Mouse (Mus musculus) left cerebral cortex, adult 9 months (tissue): ENCODE results near the gene Nlrc5.
"Not testable (repeated sequence)": the region's sequence is repeated elsewhere in the genome, so short reads cannot be mapped to it uniquely, and the experiment has no call there.

ENCODE experiments used
- DNase-seq, 2 experiments: peaks; one replicate each; pipeline ENCODE4 v3.0.0; 2022; ENCODE audit warnings: low spot score in 2 of 2

The Nlrc5 gene

GRCm38 (mm10) chr8:94433981-94434466 lies at the start of gene Nlrc5:
Gene Nlrc5, plus strand, starts transcription at chr8:94434356.
- DNase-seq, result peak in 1 of 2 experiments; percentile 52

DNA sequence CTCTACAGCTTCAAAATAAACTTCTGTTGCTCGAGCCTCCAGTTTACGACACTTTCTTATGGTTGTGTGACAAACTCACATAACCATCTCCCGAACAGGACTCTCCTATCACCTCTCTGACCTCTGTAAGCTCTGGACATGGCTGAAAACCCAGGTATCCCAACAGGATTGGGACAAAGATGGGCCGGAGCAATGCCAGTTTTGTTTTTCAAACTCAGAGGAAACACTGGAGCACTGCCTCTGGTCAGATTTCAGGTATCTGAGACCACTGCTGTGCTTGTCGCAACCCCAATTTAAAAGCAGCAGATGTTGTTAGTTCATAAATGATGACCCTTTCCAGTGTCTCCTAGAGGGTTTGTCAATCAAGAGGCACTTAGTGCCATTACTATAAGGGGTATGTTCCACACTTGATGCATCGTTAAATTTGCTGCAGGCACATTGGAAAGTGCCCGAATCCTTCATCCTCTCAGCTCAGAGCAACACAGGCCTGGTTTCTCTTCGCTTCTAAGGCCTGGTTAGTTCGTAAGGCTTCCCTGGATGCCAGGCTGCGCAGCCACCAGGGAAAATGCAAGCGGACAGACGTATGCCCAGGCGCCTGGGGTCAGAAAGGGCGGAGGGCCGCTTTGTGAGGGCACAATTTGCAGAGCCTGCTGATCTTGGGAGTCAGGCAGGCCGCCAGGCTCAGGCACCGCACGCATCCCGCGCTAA lies 48.5 kb upstream of the Nlrc5 start:
- DNase-seq, result no peak

DNA sequence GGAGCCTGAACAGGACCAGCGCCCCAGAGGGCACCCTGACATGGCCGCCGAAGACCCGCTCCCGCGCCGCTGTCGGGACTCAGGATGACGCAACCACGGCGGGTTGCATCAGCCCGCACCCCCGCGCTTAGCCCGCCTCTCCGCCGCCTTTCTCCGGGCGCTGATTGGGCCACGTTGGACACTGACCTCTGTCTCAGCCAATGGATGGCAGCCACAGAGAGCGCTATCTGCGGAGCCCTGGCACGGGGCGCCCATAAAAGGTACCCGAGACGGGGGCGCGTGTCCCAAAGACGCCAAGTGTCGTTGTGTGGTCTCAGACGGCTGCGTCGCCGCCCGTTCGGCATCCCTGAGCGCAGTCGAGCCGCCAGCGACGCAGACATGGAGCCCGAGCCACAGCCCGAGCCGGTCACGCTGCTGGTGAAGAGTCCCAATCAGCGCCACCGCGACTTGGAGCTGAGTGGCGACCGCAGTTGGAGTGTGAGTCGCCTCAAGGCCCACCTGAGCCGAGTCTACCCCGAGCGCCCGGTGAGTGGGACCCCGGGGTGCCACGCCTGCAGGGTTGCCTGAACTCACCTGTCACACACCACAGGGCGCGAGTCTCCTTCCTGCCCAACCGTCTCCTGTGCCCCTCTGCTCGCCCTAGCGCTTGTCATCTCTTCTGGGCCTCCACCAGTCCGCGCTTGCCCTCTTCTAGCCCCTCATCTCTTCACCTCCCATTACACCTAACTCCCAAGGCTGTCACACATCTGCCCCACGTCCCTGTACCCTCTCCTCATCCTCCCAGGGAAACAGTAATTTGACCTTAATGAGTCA lies 47.7 kb upstream of the Nlrc5 start, which contains the start of gene Herpud1:
Gene Herpud1 (plus strand): TSS at position 225 of the 813 bp plus-strand sequence.
- DNase-seq, result peak; percentile 97 to 99

DNA sequence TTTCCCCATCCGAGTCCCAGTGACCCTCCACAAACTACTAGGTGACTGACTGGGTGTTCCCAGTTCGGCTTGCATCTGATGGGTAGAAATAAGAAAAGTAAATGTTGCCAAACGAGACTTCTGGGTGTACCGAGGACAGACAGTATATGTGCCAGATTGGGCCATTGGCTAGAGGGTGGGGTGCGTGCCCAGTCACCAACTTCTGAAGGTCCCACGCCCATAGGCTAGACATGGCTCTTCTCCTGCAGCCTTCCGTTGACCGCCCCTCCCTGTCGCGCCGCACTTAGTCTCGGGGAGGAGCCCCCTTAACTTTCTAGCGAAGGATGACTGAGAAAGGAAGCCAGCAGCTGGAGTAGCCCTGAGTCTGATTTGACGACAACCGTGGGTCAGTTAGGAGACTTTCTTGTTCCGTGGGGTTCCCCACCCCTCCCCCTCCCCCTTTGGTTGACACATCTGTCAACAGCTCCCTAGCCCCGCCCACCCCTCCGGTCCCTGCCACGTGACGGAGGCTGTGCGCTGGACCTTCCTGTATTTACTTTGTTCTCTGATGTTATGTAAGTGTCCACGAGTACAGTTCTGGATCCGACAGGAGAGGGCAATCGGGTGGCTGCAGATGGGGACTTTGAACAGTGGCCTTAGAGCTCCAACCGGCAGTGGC lies 47.0 kb upstream of the Nlrc5 start:
- DNase-seq, result peak; percentile 69 to 85

DNA sequence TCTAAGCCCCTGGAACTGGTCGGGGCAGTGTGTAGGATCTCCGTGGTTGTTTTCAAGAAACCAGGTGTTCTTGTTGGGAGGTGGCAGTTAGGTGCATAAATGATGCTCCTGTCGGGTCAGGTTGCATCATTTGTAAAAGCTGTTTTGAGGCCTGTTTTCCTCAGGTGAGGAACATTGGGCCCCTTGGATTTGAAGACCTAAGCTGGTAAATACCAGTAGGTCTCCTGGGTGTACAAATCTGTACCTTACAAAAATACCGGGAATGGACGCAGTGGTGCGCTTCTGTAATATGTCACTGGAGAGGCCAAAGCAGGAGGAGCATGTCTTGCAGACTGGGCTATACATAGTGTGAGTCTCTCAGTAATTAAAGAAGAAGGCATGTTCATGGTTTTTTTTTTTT lies 46.4 kb upstream of the Nlrc5 start:
- DNase-seq, result no peak

- no peak for DNase-seq
Measured at GRCm38 (mm10) chr8:94389531-94389930, 44.6 kb upstream of the Nlrc5 start.

- no peak for DNase-seq
Measured at GRCm38 (mm10) chr8:94390429-94390828, 43.7 kb upstream of the Nlrc5 start.

DNA sequence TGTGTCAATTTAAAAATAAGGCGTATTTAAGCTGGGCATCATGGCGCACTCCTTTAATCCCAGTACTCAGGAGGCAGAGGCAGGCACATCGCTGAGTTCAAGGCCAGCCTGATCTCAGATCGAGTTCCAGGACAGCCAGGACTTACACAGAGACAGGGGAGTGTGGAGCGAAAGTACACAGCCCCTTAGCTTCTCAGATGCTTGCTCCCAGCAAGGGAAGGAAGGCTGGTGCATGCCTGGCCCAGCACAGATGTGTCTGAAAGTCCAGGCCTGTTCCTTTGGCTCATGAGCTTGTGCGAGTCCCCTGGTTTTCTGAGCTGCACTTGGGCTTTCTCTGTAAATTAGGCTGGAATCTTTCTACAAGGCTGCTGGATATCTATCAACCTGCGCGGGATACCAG lies 43.2 kb upstream of the Nlrc5 start:
- DNase-seq, result no peak

DNA sequence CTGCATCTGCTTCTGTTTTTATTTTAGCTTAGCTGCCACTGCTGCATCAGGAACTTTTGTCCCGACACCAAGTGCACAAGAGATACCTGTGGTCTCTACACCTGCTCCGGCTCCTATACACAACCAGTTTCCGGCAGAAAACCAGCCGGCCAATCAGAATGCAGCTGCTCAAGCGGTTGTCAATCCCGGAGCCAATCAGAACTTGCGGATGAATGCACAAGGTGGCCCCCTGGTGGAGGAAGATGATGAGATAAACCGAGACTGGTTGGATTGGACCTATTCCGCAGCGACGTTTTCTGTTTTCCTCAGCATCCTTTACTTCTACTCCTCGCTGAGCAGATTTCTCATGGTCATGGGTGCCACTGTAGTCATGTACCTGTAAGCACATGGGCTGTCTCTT lies 42.0 kb upstream of the Nlrc5 start:
- peak in 1 of 2 experiments; percentile 47 for DNase-seq

DNA sequence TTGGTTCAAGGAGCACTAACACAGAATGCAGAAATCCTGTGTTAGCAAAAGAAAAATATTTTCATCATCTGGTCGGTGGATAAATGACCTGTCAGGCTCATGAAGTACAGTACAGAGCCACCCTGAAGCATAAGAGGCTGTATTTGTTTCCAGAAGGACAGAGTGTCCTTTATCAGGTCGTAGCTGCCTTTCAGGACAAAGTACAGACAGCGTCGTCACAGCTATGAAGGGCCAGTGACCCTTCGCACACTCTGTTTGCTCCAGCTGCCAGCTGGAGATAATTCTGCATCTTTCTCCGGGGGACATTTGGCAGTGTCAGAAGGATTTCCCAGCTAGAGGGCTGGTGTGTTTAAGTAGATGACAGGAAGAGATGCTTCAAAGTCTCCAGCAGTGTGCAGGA lies 41.5 kb upstream of the Nlrc5 start:
- DNase-seq, result no peak

GRCm38 (mm10) chr8:94395851-94396540 lies 38.2 kb upstream of the Nlrc5 start:
- no peak for DNase-seq

GRCm38 (mm10) chr8:94396964-94397657 lies 37.0 kb upstream of the Nlrc5 start:
- peak in 1 of 2 experiments; percentile 53 for DNase-seq

GRCm38 (mm10) chr8:94398587-94398986 lies 35.6 kb upstream of the Nlrc5 start:
- no peak for DNase-seq

DNA sequence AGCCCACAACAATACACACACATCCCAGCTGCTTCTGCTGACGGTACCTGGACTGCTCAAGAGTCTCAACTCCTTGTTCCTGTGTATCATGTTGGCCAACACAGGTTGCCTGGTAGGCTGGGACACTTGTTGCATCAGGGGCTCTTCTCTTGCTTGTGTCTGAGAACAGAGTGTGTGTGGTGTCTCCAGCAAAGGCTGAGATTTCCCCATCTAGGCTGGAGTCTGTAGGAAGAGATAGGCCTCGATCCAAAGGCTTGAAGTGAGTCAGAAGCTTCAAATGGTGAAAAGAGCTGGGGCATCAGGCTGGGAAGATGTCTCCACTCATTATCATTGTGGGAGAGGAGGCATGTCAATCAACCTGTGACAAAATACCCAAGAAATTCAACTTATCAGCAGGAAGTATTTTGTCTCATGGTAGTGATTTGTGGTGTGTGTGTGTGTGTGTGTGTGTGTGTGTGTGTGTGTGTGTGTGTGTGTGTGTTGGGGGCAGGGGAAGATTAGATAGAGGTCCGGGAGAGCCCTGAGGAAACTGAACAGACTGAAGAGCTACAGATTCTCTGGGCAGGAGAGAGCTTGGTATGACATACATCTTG lies 34.7 kb upstream of the Nlrc5 start:
- no peak for DNase-seq

DNA sequence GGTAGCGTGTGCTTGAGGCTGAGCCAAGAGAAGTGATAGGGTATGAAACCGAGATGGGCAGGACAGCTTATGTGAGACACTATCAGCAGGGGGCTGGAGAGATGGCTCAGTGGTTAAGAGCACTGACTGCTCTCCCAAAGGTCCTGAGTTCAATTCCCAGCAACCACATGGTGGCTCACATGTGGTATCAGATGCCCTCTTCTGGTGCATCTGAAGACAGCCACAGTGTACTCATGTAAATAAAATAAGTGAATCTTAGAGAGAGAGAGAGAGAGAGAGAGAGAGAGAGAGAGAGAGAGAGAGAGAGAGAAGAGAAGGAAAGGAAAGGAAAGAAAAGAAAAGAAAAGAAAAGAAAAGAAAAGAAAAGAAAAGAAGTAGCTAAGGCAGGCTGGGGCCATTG lies 34.2 kb upstream of the Nlrc5 start:
- not testable (repeated sequence) for DNase-seq

- DNase-seq, result no peak
Measured at GRCm38 (mm10) chr8:94408443-94409080, 25.6 kb upstream of the Nlrc5 start.

DNA sequence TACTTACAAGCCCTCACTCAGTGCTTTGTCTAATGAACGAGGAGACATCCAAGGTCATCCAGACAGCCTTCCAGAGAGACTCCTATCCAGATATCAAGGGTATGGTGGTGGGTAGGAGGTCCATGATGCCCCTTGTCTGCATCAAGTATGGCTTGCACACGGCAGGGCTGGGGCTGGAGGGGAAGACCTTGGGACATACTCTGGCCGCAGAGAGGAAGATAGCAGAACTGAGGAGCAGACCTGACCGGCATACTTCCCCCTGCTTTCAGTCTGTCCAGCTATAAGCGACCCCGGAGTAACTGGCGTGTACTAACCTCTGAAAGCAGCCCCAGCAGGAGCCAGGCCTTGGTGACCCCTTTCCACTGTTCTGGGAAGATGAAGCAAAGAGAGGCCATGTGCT lies 24.6 kb upstream of the Nlrc5 start:
- DNase-seq, result no peak

DNA sequence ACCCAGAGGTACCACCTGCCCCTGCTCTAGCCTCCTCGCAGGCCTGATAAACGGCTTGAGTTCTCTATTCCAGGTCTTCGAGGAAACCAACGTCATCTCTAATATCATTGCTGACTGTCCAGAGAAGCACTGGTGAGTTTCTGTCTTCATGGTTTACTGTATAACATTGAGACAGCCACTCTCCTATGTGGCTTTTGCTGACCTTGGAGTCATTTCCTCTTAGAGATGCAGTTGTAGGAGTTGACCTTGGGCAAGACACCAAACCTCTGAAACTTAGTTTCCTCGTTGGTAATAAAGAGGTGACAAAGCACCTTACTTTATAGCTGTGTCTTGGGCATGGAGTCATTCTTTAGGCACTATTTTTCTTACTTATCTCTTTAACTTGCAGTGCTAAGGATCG lies 21.6 kb upstream of the Nlrc5 start:
- no peak for DNase-seq

- no peak for DNase-seq
Measured at GRCm38 (mm10) chr8:94413509-94413908, 20.6 kb upstream of the Nlrc5 start.

GRCm38 (mm10) chr8:94415218-94415617 lies 18.9 kb upstream of the Nlrc5 start:
- DNase-seq, result no peak
